Mouse (Mus musculus) C3H10T1/2 (cell line): ENCODE data around the gene Klra1. TPM values are rescaled to one million over a fixed set of nuclear protein-coding genes. Genes with fewer than 3 reads are reported as not detected.

ENCODE experiments used
- polyA plus RNA-seq, 2 experiments: library from polyadenylated mRNA; unstranded; fragments of >200 nt; fragmentation: generic; extraction: Trizol; gene quantifications; one replicate each; pipeline ENCODE4 v1.2.1; 2012; ENCODE audit warnings: missing spikeins in 2 of 2

Gene Klra1
- not detected for polyA plus RNA-seq

DNA sequence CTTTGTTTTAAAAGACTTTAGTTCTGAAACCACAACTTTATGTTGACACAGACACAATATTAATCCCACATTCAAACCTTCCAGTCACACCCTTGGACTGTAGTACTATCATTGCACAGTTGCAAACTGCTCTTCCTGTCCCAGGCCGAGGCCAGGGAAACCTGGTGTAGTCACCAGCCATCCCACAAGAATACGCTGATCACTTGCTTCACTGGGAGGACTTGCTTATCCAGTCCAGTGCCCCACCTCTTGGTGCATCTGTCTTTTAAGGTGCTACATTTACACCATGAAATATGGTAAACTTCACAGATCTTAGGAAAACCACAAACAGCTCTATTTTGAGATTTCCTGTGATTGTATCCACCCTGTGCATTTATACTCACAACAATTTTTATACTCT, at the start of gene Klra1:
Gene Klra1, minus strand, starts transcription at position 125 of the 400 bp plus-strand sequence.

DNA sequence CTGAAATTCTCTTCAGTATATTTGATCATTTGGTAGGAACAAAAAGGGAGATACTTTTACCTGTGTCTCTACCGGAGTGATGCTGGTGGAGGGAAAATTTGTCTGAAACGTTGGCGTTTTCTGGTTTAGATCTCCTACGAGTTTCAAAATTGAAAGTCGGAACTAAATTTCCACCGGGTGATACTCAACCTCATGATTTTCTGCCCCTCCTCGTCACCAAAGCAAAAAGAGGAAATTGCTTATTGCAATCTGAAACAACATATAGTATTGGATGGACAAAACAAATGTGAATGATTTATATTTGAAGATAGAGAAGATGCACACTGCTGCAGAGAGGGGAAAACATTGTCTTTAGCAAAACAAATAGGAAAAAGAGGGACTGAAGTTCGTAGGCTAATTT, 49.3 kb downstream of the Klra1 start, which contains the start of gene Klra3:
Gene Klra3, minus strand, starts transcription at position 164 of the 400 bp plus-strand sequence.

Other genes starting within 250 kb of the Klra1 start
- not detected for gene Klra9, start 193.8 kb downstream of the Klra1 start, polyA plus RNA-seq
- gene Klra7, start 153.6 kb downstream of the Klra1 start, polyA plus RNA-seq, result not detected
- gene Klra10, start 104.9 kb downstream of the Klra1 start, polyA plus RNA-seq, result not detected
- gene Klra3, start 49.3 kb downstream of the Klra1 start, polyA plus RNA-seq, result not detected